Mouse (Mus musculus): ENCODE results near the gene Col19a1. TPM values are rescaled to one million over a fixed set of nuclear protein-coding genes. Genes with fewer than 3 reads are reported as not detected.

Gene Col19a1
- polyA plus RNA-seq, 1 experiment, result 1.2 TPM

DNA sequence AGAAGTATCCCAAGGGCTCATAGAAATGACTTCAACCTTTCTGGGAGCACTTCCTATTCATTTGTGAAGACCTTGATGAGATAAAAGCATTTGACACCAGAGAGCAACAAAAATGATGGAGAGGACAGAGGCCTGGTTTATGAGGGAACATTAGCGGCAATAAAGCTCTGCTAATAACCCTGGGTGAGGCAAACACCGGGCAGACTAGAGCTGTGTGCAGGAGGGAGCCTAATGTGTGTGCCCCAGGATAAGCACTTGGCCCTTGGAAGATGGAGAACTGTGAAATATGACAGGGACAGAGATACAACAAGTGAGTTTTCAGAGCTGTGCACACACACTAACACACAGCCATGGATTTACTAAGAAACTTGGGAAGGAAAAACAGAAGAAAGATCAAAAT is 294.8 kb downstream of the Col19a1 start:
- Histone ChIP-seq H3K4me3 (replicated peaks; ENCODE audit: control insufficient read depth, low read depth, low read length) (no peak overlapping the region), H3K27ac (ENCODE audit: control insufficient read depth, insufficient read depth, low read depth, low read length, poor library complexity) (no peak overlapping the region), H3K4me1 (ENCODE audit: control insufficient read depth, insufficient read depth, low read length) (no peaks in the 10 kb centered on the region)
- 50% methylated on average over 2 of the region's 2 CpGs for WGBS
- no peak for TF ChIP-seq POLR2A (IDR thresholded peaks at IDR 0.05; ENCODE audit: borderline replicate concordance, control insufficient read depth, low read depth, low read length)
- no peak for TF ChIP-seq CTCF (IDR thresholded peaks at IDR 0.05; ENCODE audit: control insufficient read depth, insufficient read depth, low read length)

DNA sequence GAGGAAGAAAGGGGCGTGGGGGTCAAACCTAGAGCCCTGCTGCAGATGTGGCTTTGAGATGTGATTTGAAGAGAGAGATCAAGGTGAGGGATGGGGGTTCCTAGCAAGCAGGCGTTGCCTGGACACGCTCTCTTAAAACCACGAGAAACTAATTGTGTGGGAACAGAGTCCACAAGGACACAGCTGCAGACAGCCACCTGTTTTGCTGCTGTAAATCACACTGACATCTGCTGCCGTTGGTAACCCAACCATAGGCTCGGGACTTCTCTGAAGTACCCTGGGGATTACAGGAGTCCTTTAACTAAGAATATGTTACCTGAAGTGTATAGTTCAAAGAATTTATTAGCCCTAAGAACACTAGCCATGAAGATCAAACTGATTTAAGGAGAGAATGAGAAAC is 300.9 kb downstream of the Col19a1 start:
- no peak overlapping the region for H3K4me3 ChIP-seq (replicated peaks; ENCODE audit: control insufficient read depth, low read depth, low read length)
- 22% methylated on average over 6 of the region's 6 CpGs for WGBS
- TF ChIP-seq CTCF (IDR thresholded peaks at IDR 0.05; ENCODE audit: control insufficient read depth, insufficient read depth, low read length) (no peak), POLR2A (IDR thresholded peaks at IDR 0.05; ENCODE audit: borderline replicate concordance, control insufficient read depth, low read depth, low read length) (no peak)
- H3K4me1 ChIP-seq (ENCODE audit: control insufficient read depth, insufficient read depth, low read length), result no peaks in the 10 kb centered on the region
- no peak overlapping the region for H3K27ac ChIP-seq (ENCODE audit: control insufficient read depth, insufficient read depth, low read depth, low read length, poor library complexity)

DNA sequence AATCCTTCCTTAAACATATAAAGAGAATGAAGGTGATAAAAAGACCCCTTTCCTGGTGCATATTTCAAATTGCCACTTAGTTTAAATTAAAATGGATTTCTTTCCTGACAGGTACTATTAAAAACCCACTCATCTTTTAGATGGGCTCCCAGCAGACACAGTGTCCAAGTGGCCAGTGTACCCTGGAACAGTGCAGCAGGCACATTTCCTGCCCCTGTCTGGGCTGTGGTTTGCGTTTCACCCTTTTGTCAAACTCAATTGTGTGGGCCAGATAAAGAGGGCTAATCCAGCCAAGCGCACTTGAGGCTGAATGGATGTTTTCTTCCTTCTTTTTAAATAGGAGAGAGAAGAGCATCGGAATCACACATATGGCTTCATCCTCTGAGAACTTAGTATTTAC is 320.2 kb downstream of the Col19a1 start:
- WGBS, result 27% methylated on average over 3 of the region's 3 CpGs
- no peak overlapping the region for H3K4me3 ChIP-seq (replicated peaks; ENCODE audit: control insufficient read depth, low read depth, low read length)
- TF ChIP-seq CTCF (IDR thresholded peaks at IDR 0.05; ENCODE audit: control insufficient read depth, insufficient read depth, low read length), result no peak
- no peak for TF ChIP-seq POLR2A (IDR thresholded peaks at IDR 0.05; ENCODE audit: borderline replicate concordance, control insufficient read depth, low read depth, low read length)
- no peaks in the 10 kb centered on the region for H3K4me1 ChIP-seq (ENCODE audit: control insufficient read depth, insufficient read depth, low read length)
- H3K27ac ChIP-seq (ENCODE audit: control insufficient read depth, insufficient read depth, low read depth, low read length, poor library complexity), result no peak overlapping the region

DNA sequence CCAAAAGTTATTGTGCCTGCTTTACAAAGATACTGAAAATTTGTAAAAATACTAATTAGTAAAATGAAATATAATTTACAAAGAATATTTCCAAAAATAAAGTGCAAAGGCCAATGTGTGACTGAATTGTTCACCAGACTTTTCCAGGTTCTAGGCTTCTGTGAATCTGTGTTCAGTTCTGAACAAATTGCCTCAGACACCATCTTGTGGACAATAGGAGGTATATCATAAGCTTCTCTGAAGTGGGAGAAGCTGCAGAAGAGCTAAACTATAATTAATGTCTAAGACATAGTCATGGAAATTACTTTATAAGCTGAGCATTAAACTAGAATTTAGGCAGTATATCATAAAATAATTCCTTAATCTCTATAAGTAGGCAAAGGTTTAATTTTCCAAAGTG is 326.1 kb downstream of the Col19a1 start:
- TF ChIP-seq POLR2A (IDR thresholded peaks at IDR 0.05; ENCODE audit: borderline replicate concordance, control insufficient read depth, low read depth, low read length) (no peak), CTCF (IDR thresholded peaks at IDR 0.05; ENCODE audit: control insufficient read depth, insufficient read depth, low read length) (no peak)

DNA sequence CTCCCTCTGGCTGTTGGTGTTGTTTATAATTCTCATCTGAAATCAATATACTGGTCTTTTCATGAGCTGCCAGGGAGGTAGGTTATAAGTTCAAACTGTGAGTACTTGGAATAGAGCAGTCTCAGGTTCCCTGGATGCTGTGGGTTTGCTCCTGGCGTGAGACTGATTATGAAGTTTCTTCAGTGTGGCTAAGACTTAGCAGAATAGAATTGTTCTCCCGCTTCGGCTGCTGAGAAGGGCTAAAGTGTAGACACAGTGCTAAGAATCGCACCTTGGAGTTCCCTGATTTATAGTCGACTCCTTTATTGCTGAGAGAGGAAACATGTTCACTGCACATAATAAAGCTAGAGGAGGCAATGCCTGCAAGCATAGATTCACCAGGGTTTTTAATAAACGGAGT is 327.9 kb downstream of the Col19a1 start:
- 66% methylated on average over 6 of the region's 6 CpGs for WGBS

More for the DNA sequence above, 326.1 kb downstream of the Col19a1 start:
- Histone ChIP-seq H3K4me1 (ENCODE audit: control insufficient read depth, insufficient read depth, low read length) (no peaks in the 10 kb centered on the region), H3K4me3 (replicated peaks; ENCODE audit: control insufficient read depth, low read depth, low read length) (no peak overlapping the region), H3K27ac (ENCODE audit: control insufficient read depth, insufficient read depth, low read depth, low read length, poor library complexity) (no peak overlapping the region)

DNA sequence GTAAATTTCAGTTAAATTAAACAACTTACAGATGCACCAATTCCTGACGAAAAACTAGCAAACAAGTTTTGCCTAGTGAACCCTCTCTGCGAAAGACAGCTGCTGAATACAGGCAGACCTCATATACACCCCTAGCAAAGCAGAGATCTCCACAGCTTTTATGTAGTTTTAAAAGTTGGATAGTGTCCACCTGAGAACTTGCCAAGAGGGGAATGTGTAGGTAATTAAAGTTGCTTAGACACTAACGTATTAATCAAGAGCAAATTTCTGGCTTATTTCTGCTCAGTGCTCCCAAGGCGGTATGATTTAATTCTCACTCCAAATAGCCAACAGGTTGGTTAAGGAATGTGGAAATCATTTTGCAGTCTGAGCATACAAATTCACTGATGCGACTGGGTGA is 329.3 kb downstream of the Col19a1 start:
- WGBS, result 71% methylated on average over 5 of the region's 5 CpGs
- H3K4me3 ChIP-seq (replicated peaks; ENCODE audit: control insufficient read depth, low read depth, low read length), result no peak overlapping the region
- no peak for TF ChIP-seq CTCF (IDR thresholded peaks at IDR 0.05; ENCODE audit: control insufficient read depth, insufficient read depth, low read length)
- no peak for TF ChIP-seq POLR2A (IDR thresholded peaks at IDR 0.05; ENCODE audit: borderline replicate concordance, control insufficient read depth, low read depth, low read length)
- H3K27ac ChIP-seq (ENCODE audit: control insufficient read depth, insufficient read depth, low read depth, low read length, poor library complexity), result no peak overlapping the region
- no peaks in the 10 kb centered on the region for H3K4me1 ChIP-seq (ENCODE audit: control insufficient read depth, insufficient read depth, low read length)

More for the DNA sequence above, 327.9 kb downstream of the Col19a1 start:
- TF ChIP-seq CTCF (IDR thresholded peaks at IDR 0.05; ENCODE audit: control insufficient read depth, insufficient read depth, low read length) (no peak), POLR2A (IDR thresholded peaks at IDR 0.05; ENCODE audit: borderline replicate concordance, control insufficient read depth, low read depth, low read length) (no peak)
- Histone ChIP-seq H3K27ac (ENCODE audit: control insufficient read depth, insufficient read depth, low read depth, low read length, poor library complexity) (no peak overlapping the region), H3K4me3 (replicated peaks; ENCODE audit: control insufficient read depth, low read depth, low read length) (no peak overlapping the region), H3K4me1 (ENCODE audit: control insufficient read depth, insufficient read depth, low read length) (no peaks in the 10 kb centered on the region)

DNA sequence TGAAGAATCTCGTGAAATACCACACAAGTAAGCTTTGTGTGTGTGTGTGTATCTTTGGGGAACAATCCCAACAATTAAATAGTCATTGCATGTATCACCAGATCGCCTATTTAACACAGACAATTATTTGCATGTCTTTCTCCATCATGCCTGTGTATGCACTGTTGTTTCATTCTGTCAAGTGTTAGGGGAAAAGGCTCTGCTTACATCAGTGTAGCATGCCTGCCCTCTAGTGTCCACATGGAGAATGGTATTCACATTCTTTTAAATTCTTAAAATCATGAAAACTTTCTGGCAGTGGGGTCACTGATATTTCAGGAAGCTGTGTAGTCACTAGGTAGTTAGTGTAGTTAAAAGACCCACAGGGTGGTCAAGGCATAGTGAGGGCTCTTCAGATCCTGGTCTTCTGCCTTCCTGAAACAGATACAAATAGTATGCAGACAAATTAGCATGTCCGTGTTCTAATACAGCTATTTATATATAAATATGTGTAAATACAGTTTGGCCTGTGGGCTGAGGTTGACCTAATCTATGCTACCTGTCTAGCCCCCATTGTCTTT is 338.1 kb downstream of the Col19a1 start:
- Histone ChIP-seq H3K4me3 (replicated peaks; ENCODE audit: control insufficient read depth, low read depth, low read length) (no peak overlapping the region), H3K4me1 (ENCODE audit: control insufficient read depth, insufficient read depth, low read length) (no peaks in the 10 kb centered on the region), H3K27ac (ENCODE audit: control insufficient read depth, insufficient read depth, low read depth, low read length, poor library complexity) (no peak overlapping the region)
- TF ChIP-seq POLR2A (IDR thresholded peaks at IDR 0.05; ENCODE audit: borderline replicate concordance, control insufficient read depth, low read depth, low read length), result no peak
- peak; percentile 18; the same call in 1 of the 2 replicates for TF ChIP-seq CTCF (IDR thresholded peaks at IDR 0.05; ENCODE audit: control insufficient read depth, insufficient read depth, low read length)
- WGBS, result 49% methylated on average over 3 of the region's 3 CpGs

DNA sequence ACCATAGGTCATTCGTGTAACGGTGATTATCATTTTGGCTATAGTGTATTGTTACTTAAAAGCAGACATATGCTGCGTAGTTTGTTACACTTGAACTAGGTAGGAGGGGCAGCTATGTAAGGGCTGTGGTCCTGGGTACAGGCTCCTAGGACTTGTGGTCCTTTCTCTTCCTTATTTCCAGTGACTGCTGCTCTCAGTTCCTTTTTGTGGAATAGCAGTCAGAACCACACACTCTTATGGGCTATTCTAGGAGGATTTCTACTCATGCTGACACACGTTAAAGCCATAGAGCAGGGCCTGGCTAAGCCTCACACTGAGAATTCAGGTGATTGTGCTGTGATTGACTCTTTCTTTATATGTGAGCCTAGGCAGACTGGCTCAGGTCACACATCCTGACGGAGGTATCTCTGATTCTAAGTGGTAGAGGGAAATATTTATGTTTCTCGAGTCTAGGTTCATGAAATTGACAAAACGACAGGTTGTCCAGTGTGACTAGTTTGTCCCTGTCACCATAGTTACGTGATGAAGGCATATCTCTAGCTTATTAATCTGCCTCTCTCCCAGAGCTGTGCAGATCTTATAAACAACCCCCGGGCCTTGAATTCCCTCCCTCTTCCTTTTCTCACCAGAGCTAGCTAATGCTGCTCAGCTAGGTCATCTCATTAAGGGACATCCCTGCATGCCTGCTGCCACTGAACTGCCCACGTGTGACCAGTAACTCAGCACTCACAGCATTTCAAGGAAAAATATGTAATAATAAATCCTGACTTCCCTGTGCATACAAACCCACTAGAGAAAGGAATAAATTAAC is 338.8 kb downstream of the Col19a1 start:
- no peak overlapping the region for H3K27ac ChIP-seq (ENCODE audit: control insufficient read depth, insufficient read depth, low read depth, low read length, poor library complexity)
- 71% methylated on average over 10 of the region's 10 CpGs for WGBS
- H3K4me3 ChIP-seq (replicated peaks; ENCODE audit: control insufficient read depth, low read depth, low read length), result no peak overlapping the region
- H3K4me1 ChIP-seq (ENCODE audit: control insufficient read depth, insufficient read depth, low read length), result no peaks in the 10 kb centered on the region
- TF ChIP-seq CTCF (IDR thresholded peaks at IDR 0.05; ENCODE audit: control insufficient read depth, insufficient read depth, low read length), result no peak
- no peak for TF ChIP-seq POLR2A (IDR thresholded peaks at IDR 0.05; ENCODE audit: borderline replicate concordance, control insufficient read depth, low read depth, low read length)
